Mouse (Mus musculus): ENCODE results near the gene Gm38431.

Gm38431 gene

GRCm38 (mm10) chr9:21041308-21041707 is 50.5 kb downstream of the Gm38431 start:
- DNase-seq (ENCODE audit: low spot score), result no peak

DNA sequence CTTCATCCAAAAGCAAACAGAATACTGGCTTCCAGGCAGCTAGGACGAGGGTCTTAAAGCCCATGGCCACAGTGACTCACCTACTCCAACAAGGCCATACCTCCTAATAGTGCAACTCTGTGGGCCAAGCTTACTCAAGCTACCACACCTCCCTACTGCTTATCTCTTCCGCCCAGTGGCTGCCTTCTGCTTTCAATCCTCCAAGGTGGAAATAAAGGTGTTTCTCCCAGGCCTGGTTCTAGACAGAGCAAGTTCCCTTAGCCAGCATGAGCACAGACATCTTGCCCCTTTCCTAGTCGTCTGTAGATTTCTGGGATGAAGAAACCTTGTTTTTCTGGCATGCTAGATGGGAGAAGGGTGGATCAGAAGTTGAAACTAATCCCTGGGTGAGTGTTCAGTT is 52.0 kb downstream of the Gm38431 start:
- DNase-seq (ENCODE audit: low spot score), result peak; percentile 50

- no peak for DNase-seq (ENCODE audit: low spot score)
Measured at GRCm38 (mm10) chr9:21037481-21037891, 54.3 kb downstream of the Gm38431 start.

GRCm38 (mm10) chr9:21036666-21037065 is 55.1 kb downstream of the Gm38431 start:
- no peak for DNase-seq (ENCODE audit: low spot score)

DNA sequence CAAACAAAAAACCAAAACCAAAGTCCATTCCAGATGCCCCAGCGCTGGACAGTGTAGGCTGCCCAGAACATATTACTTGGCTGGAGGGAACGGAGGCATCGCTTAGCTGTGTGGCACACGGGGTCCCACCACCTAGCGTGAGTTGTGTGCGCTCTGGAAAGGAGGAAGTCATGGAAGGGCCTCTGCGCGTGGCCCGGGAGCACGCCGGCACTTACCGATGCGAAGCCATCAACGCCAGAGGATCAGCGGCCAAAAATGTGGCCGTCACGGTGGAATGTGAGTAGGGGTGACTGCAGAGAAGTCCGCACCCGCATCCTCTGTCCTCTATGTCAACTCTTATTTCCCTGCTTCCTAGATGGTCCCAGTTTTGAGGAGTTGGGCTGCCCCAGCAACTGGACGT is 55.6 kb downstream of the Gm38431 start:
- DNase-seq (ENCODE audit: low spot score), result no peak

- no peak for DNase-seq (ENCODE audit: low spot score)
Measured at GRCm38 (mm10) chr9:21035586-21035985, 56.2 kb downstream of the Gm38431 start.

- no peak for DNase-seq (ENCODE audit: low spot score)
Measured at GRCm38 (mm10) chr9:21034481-21035085, 57.2 kb downstream of the Gm38431 start.

- DNase-seq (ENCODE audit: low spot score), result peak; percentile 90
Measured at GRCm38 (mm10) chr9:21033136-21033535, 58.7 kb downstream of the Gm38431 start.

DNA sequence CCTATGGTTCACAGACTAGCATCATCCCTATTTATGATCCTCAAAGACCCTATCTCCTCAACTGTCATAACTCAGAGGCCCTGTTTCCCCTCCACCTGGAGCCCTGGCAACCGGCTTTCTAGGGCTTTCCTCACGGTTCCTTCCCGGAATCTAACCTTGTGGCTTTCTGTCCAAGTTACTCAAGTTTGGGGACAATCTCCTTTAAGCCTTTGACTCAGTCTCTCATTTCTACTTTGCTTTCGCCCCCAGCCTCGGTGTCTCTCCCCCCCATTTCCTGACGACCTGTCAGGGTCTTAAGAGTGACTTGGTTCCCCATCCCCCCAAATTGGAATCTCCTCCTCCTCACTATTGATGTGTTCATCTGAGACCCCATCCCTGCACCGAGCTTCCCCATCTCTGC is 59.3 kb downstream of the Gm38431 start:
- DNase-seq (ENCODE audit: low spot score), result no peak

GRCm38 (mm10) chr9:21031896-21032351 is 59.9 kb downstream of the Gm38431 start, which contains the start of gene Icam5:
Icam5 (plus strand) TSS chr9:21032073.
- DNase-seq (ENCODE audit: low spot score), result no peak

- DNase-seq (ENCODE audit: low spot score), result peak; percentile 53
Measured at GRCm38 (mm10) chr9:21031251-21031895, 60.4 kb downstream of the Gm38431 start.

DNA sequence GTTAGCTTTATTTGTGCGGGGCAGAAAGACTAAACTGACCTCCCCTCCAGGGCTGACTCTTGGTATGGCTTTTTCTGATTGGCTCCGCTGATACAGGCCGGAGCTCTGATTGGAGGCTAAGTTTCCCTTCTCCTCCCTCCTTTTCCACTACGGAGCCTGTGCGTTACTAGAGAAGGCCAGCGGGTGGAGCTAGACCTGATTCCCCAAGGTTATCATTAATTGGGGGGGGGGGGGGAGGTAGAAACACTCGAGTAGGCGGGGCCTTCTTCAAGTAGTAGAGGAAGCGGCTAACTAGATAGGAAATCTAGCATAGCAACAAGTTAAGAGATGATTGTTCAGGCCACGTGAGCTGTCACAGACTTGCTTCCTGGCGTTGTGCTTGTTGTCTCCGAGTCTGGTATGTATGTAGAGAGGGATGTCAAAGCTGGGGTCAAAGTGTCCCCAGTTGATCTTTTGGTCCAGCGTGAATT is 61.0 kb downstream of the Gm38431 start:
- DNase-seq (ENCODE audit: low spot score), result peak; percentile 97

GRCm38 (mm10) chr9:21030055-21030600 is 61.7 kb downstream of the Gm38431 start:
- no peak for DNase-seq (ENCODE audit: low spot score)

DNA sequence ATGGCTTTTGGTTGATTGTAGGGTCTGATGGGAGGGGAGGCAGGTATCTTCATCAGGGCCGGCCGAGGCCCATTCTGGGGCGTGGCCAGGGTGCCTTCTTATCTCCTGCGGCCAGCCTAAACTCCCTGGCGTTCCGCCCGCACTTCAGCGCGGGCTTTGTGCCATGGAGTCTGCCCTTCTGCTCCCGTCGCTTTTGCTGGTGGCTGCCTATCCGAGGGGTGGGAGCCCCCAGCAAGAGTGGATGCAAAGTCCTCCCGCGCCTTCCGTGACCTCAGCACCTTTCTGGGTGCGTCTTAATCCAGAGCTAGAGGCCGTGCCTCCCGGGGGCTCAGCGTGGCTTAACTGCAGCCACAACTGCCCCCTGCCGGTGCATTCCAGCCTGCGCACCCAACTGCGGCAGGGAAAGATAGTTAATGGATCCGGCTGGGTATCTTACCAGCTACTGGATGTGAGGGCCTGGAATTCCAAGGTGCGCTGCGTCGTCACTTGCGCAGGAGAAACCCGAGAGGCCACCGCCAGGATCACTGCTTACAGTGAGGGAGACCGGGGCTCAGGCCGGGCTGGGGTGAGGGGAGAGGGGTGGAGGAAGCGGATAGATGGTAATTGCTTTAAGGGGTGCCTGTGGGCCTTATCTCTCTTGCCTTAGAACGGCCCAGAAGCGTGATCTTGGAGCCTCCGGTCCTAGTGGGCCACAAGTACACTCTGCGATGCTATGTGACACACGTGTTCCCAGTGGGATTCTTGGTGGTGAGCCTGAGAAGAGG is 62.3 kb downstream of the Gm38431 start, which contains the start of gene Icam4:
TSS of gene Icam4 (plus strand) at position 83 of the 764 bp plus-strand sequence.
- peak; percentile 91 for DNase-seq (ENCODE audit: low spot score)

- DNase-seq (ENCODE audit: low spot score), result no peak
Measured at GRCm38 (mm10) chr9:21028560-21029110, 63.2 kb downstream of the Gm38431 start.

DNA sequence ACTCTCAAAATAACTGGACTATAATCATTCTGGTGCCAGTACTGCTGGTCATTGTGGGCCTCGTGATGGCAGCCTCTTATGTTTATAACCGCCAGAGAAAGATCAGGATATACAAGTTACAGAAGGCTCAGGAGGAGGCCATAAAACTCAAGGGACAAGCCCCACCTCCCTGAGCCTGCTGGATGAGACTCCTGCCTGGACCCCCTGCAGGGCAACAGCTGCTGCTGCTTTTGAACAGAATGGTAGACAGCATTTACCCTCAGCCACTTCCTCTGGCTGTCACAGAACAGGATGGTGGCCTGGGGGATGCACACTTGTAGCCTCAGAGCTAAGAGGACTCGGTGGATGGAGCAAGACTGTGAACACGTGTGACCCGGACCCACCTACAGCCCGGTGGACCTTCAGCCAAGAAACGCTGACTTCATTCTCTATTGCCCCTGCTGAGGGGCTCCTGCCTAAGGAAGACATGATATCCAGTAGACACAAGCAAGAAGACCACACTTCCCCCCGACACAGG is 64.0 kb downstream of the Gm38431 start:
- no peak for DNase-seq (ENCODE audit: low spot score)

DNA sequence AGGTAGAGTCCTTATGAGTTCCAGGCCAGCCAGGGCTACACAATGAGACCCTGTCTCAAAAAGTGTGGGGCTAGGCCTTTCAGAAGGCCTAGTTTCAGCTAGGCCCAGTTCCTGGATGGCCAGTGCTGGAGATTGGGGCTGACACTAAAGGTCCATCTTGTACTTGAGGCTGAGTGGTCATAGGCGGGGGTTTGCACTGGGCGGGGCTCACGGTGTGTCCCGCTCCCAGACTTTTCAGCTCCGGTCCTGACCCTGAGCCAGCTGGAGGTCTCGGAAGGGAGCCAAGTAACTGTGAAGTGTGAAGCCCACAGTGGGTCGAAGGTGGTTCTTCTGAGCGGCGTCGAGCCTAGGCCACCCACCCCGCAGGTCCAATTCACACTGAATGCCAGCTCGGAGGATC is 64.9 kb downstream of the Gm38431 start:
- DNase-seq (ENCODE audit: low spot score), result no peak

- no peak for DNase-seq (ENCODE audit: low spot score)
Measured at GRCm38 (mm10) chr9:21025258-21025810, 66.5 kb downstream of the Gm38431 start.

- DNase-seq (ENCODE audit: low spot score), result no peak
Measured at GRCm38 (mm10) chr9:21022726-21023125, 69.1 kb downstream of the Gm38431 start.

GRCm38 (mm10) chr9:21022288-21022687 is 69.5 kb downstream of the Gm38431 start:
- DNase-seq (ENCODE audit: low spot score), result no peak

DNA sequence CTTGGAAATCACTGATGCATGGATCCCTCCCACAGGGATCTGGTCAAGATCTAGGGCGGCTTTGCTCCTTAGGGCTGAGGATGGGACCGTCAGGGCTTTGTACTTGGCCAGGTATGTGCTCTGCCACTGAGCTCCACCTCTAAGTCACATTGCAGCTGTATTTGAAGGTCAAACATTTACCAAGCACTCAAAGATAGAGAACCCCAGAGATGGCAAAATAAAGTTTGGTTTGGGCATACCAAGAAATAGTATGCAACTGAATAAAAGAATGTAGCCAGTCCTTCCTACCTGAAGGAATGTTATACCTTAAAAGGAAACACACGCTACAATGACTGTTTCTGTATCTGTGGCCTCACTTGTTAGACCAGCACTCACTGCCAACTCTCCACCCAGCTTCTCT is 70.4 kb downstream of the Gm38431 start:
- no peak for DNase-seq (ENCODE audit: low spot score)

GRCm38 (mm10) chr9:21018600-21018999 is 73.2 kb downstream of the Gm38431 start:
- no peak for DNase-seq (ENCODE audit: low spot score)

Measured in c-Kit-positive CD71-positive TER-119-positive erythroid progenitor cells, embryonic 14.5 days (primary cell).